Mouse (Mus musculus): ENCODE measurements around the gene Ykt6. TPM values are rescaled to one million over a fixed set of nuclear protein-coding genes. Genes with fewer than 3 reads are reported as not detected.
A peak's percentile ranks its signal among the peaks of the same experiment; 100 is the strongest.

Ykt6 gene
- polyA plus RNA-seq, 2 experiments: 9.6 to 18.7 TPM

- Histone ChIP-seq H3K4me2 (ENCODE audit: low read depth) (no peak overlapping the region), H3K9ac (replicated peaks) (no peak overlapping the region), H3K4me1 (replicated peaks; ENCODE audit: control insufficient read depth in 2 of 2, insufficient read depth in 2 of 2, low read length in 1 of 2) (peaks cover 0 to under 1% of the 10 kb centered on the region in 2 experiments; a peak in 1 of 4 replicates), H3K9me3 (ENCODE audit: control insufficient read depth, low read length) (no peaks in the 10 kb centered on the region), H3K4me3 (ENCODE audit: insufficient read depth in 1 of 2, low read depth in 2 of 2, low read length in 2 of 2) (no peak overlapping the region), H3K27me3 (ENCODE audit: control insufficient read depth, insufficient read depth, low read length) (no peaks in the 10 kb centered on the region), H3K36me3 (replicated peaks; ENCODE audit: control insufficient read depth, insufficient read depth, low read depth) (no peaks in the 10 kb centered on the region), H3K27ac (no peak overlapping the region)
- 64% methylated on average over 3 of the region's 3 CpGs for WGBS (ENCODE audit: insufficient replicate concordance)
- TF ChIP-seq CTCF (IDR thresholded peaks at IDR 0.05; ENCODE audit: low read depth) (no peak), EP300 (IDR thresholded peaks at IDR 0.05; ENCODE audit: low read depth) (no peak)
- DNase-seq (ENCODE audit: low read depth in 3 of 3, low spot score in 3 of 3) (no peak), ATAC-seq (ENCODE audit: insufficient read depth) (no peak)
These were observed 39.4 kb downstream of the Ykt6 start for GRCm38 (mm10) chr11:5994880-5995279.

- H3K4me3 ChIP-seq (ENCODE audit: insufficient read depth in 1 of 2, low read depth in 2 of 2, low read length in 2 of 2): no peak overlapping the region
- H3K27me3 ChIP-seq (ENCODE audit: control insufficient read depth, insufficient read depth, low read length): no peaks in the 10 kb centered on the region
- ATAC-seq (ENCODE audit: insufficient read depth): 0 out of 2 replicates have a peak, but pooled peaks have one; percentile 40
- peak; percentile 33 to 45 (median 40) for DNase-seq (ENCODE audit: low read depth in 3 of 3, low spot score in 3 of 3)
- H3K9ac ChIP-seq (replicated peaks): no peak overlapping the region
- 10% methylated on average over 8 of the region's 8 CpGs for WGBS (ENCODE audit: insufficient replicate concordance)
- no peak for TF ChIP-seq EP300 (IDR thresholded peaks at IDR 0.05; ENCODE audit: low read depth)
- peak; percentile 94 for TF ChIP-seq CTCF (IDR thresholded peaks at IDR 0.05; ENCODE audit: low read depth)
- H3K4me1 ChIP-seq (replicated peaks; ENCODE audit: control insufficient read depth in 2 of 2, insufficient read depth in 2 of 2, low read length in 1 of 2): peaks cover 0 to 8% of the 10 kb centered on the region in 2 experiments; a peak in 2 of 4 replicates
- no peak overlapping the region for H3K27ac ChIP-seq
- no peaks in the 10 kb centered on the region for H3K9me3 ChIP-seq (ENCODE audit: control insufficient read depth, low read length)
- no peaks in the 10 kb centered on the region for H3K36me3 ChIP-seq (replicated peaks; ENCODE audit: control insufficient read depth, insufficient read depth, low read depth)
- no peak overlapping the region for H3K4me2 ChIP-seq (ENCODE audit: low read depth)
These were observed 40.5 kb downstream of the Ykt6 start for GRCm38 (mm10) chr11:5995989-5996388.

GRCm38 (mm10) chr11:5998472-5998871 is 43.0 kb downstream of the Ykt6 start:
- H3K9me3 ChIP-seq (ENCODE audit: control insufficient read depth, low read length): no peaks in the 10 kb centered on the region
- WGBS (ENCODE audit: insufficient replicate concordance): 84% methylated on average over 2 of the region's 2 CpGs
- TF ChIP-seq CTCF (IDR thresholded peaks at IDR 0.05; ENCODE audit: low read depth) (no peak), EP300 (IDR thresholded peaks at IDR 0.05; ENCODE audit: low read depth) (no peak)
- no peak for DNase-seq (ENCODE audit: low read depth in 3 of 3, low spot score in 3 of 3)
- peaks cover 0 to 8% of the 10 kb centered on the region in 2 experiments; a peak in 2 of 4 replicates for H3K4me1 ChIP-seq (replicated peaks; ENCODE audit: control insufficient read depth in 2 of 2, insufficient read depth in 2 of 2, low read length in 1 of 2)
- no peak overlapping the region for H3K4me3 ChIP-seq (ENCODE audit: insufficient read depth in 1 of 2, low read depth in 2 of 2, low read length in 2 of 2)
- H3K27ac ChIP-seq: no peak overlapping the region
- no peaks in the 10 kb centered on the region for H3K27me3 ChIP-seq (ENCODE audit: control insufficient read depth, insufficient read depth, low read length)
- no peak for ATAC-seq (ENCODE audit: insufficient read depth)
- H3K9ac ChIP-seq (replicated peaks): no peak overlapping the region
- H3K4me2 ChIP-seq (ENCODE audit: low read depth): no peak overlapping the region
- no peaks in the 10 kb centered on the region for H3K36me3 ChIP-seq (replicated peaks; ENCODE audit: control insufficient read depth, insufficient read depth, low read depth)

DNA sequence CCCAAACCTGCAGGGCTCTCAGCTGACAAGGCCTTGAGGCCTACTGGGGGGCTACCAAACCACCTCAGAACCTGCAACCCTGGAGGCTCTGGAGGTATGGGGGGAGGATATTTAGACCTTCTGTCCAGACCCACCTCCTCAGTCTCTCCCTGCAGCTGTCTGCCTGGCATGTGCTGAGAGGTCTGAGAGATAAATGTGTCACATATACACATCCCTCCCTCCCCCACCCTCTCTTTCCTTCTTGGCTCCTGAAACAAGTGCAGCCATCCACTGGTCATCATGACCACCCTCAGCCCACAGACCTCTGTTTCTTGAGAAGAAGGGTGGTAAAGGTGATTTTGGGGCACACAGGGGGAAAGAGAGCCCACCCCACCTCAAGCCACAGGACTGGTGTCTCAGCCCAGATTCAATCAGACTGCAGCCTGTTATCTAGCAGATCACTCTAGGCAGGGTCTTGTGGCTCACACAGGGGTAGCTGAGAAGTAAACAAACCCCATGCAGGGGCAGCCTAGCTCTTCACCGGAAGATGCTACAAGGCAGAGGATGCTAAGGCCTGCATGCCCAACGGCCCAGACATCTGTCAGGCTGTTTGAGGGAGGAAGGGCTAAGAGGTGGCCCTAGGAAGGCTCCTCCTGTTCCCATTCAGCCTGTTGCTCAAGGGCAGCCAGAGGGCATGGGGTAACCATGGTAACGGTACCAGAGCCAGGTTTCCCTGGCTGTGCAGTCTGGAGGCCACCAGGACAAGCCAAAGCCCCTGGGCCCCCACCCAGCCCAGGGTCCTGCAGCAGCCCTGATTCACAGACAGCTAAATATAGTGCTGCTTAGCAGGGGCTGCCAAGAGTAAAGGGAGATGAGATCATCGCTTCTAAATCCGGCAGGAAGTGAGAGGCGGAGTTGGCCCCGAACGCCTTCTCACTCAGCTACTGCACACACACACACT is 44.6 kb downstream of the Ykt6 start:
- no peak for TF ChIP-seq EP300 (IDR thresholded peaks at IDR 0.05; ENCODE audit: low read depth)
- TF ChIP-seq CTCF (IDR thresholded peaks at IDR 0.05; ENCODE audit: low read depth): no peak
- Histone ChIP-seq H3K9ac (replicated peaks) (no peak overlapping the region), H3K27ac (no peak overlapping the region), H3K36me3 (replicated peaks; ENCODE audit: control insufficient read depth, insufficient read depth, low read depth) (no peaks in the 10 kb centered on the region), H3K4me3 (ENCODE audit: insufficient read depth in 1 of 2, low read depth in 2 of 2, low read length in 2 of 2) (no peak overlapping the region), H3K9me3 (ENCODE audit: control insufficient read depth, low read length) (no peaks in the 10 kb centered on the region), H3K4me1 (replicated peaks; ENCODE audit: control insufficient read depth in 2 of 2, insufficient read depth in 2 of 2, low read length in 1 of 2) (peaks cover 0 to 8% of the 10 kb centered on the region in 2 experiments; a peak in 2 of 4 replicates), H3K4me2 (ENCODE audit: low read depth) (no peak overlapping the region), H3K27me3 (ENCODE audit: control insufficient read depth, insufficient read depth, low read length) (no peaks in the 10 kb centered on the region)
- DNase-seq (ENCODE audit: low read depth in 3 of 3, low spot score in 3 of 3): no peak
- WGBS (ENCODE audit: insufficient replicate concordance): 6% methylated on average over 8 of the region's 8 CpGs
- ATAC-seq (ENCODE audit: insufficient read depth): peak; percentile 33

- DNase-seq (ENCODE audit: low read depth in 3 of 3, low spot score in 3 of 3): no peak
- Histone ChIP-seq H3K9me3 (ENCODE audit: control insufficient read depth, low read length) (no peaks in the 10 kb centered on the region), H3K4me2 (ENCODE audit: low read depth) (no peak overlapping the region), H3K9ac (replicated peaks) (no peak overlapping the region), H3K36me3 (replicated peaks; ENCODE audit: control insufficient read depth, insufficient read depth, low read depth) (no peaks in the 10 kb centered on the region), H3K4me3 (ENCODE audit: insufficient read depth in 1 of 2, low read depth in 2 of 2, low read length in 2 of 2) (no peak overlapping the region), H3K27ac (no peak overlapping the region), H3K27me3 (ENCODE audit: control insufficient read depth, insufficient read depth, low read length) (no peaks in the 10 kb centered on the region), H3K4me1 (replicated peaks; ENCODE audit: control insufficient read depth in 2 of 2, insufficient read depth in 2 of 2, low read length in 1 of 2) (peaks cover 0 to 8% of the 10 kb centered on the region in 2 experiments; a peak in 2 of 4 replicates)
- TF ChIP-seq EP300 (IDR thresholded peaks at IDR 0.05; ENCODE audit: low read depth) (no peak), CTCF (IDR thresholded peaks at IDR 0.05; ENCODE audit: low read depth) (no peak)
- WGBS (ENCODE audit: insufficient replicate concordance): 50% methylated on average over 14 of the region's 14 CpGs
- no peak for ATAC-seq (ENCODE audit: insufficient read depth)
These were observed 45.6 kb downstream of the Ykt6 start for GRCm38 (mm10) chr11:6000961-6001682.
